Mouse (Mus musculus) left cerebral cortex, adult 9 months (tissue): Measurements from ENCODE around the gene Vps13d.

Experiments
- DNase-seq, 2 experiments: peaks; one replicate each; pipeline ENCODE4 v3.0.0; 2022; ENCODE audit warnings: low spot score in 2 of 2

The Vps13d gene

GRCm38 (mm10) chr4:144940796-144941462 lies 253.9 kb downstream of the Vps13d start:
- DNase-seq, result no peak

- no peak for DNase-seq
Measured at GRCm38 (mm10) chr4:144939847-144940411, 254.9 kb downstream of the Vps13d start.

GRCm38 (mm10) chr4:144936563-144937154 lies 258.1 kb downstream of the Vps13d start:
- no peak for DNase-seq

DNA sequence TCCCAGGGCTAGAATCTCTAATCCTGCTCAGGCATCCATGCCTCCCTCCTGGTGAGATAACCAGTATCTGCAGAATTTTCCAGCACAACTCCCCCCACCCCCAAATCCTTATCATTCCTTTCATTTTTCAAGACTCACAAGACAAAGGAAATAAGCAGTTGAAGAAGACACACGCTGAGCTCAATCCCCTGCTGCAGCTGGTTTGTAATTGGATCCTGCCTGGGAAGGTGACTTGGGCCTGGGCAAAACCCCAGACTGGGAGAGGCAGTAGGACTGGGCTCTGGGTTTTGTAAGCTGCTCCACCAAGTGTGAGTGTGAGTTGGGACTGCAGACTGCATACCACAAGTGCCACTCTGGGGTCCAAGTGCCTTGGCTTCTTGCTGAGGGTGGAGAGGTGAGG lies 260.3 kb downstream of the Vps13d start:
- DNase-seq, result no peak

DNA sequence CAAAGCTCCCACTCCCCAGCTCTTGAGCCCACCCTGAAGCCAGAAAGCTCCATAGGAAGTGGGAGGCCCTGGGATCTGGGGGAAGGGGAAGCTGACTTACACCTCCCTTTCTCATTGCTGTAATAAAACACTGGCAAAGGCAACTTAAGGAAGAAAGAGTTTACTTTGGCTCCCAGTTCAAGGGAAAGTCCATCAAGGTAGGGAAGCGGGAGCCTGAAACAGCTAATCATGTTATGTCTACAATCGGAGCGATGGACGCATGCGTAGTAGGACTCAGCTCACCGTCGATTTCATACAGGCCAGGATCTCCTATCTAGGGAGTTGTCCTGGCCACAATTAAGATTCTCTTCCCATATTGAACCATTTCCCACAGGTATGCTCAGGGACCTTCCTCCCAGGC lies 263.6 kb downstream of the Vps13d start:
- no peak for DNase-seq

GRCm38 (mm10) chr4:144930366-144930765 lies 264.4 kb downstream of the Vps13d start:
- no peak for DNase-seq

DNA sequence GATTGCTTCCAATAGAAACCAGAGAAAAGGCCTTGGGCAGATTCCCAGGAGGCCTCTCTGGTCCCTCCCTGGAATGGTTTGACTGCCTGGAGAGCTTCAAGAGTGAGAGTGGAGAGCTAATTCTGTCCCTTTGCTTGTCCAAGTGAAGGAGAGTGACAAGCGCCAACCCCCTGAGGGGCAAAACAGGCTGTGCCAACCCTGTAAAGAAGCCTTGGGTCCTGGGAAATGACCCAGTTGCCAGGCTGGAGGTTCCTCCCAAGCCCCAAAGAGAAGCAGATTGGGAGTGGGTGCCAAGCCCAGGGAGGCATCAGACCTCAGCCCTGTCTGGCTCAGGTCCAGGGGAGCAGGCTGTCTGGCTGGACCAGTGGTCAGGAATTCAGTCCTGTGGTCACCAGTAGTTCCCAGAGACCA lies 265.0 kb downstream of the Vps13d start:
- peak; percentile 40 to 65 for DNase-seq

- no peak for DNase-seq
Measured at GRCm38 (mm10) chr4:144928693-144929436, 265.9 kb downstream of the Vps13d start.
